Mouse (Mus musculus) spleen, adult 18-20 months (tissue): ENCODE results near the gene Hvcn1.
"Not testable (repeated sequence)": the region's sequence is repeated elsewhere in the genome, so short reads cannot be mapped to it uniquely, and the experiment has no call there.

Experiments used
- DNase-seq, 2 experiments: peaks; one replicate each; pipeline ENCODE4 v3.0.0; 2022; ENCODE audit warnings: mixed read lengths in 2 of 2

The Hvcn1 gene

GRCm38 (mm10) chr5:122204180-122204579, 2.4 kb upstream of the Hvcn1 start:
- no peak for DNase-seq

GRCm38 (mm10) chr5:122208909-122209308, 2.3 kb downstream of the Hvcn1 start:
- no peak for DNase-seq

- peak; percentile 76 to 78 for DNase-seq
These were observed 3.2 kb downstream of the Hvcn1 start for GRCm38 (mm10) chr5:122209591-122210368.

- DNase-seq, result no peak
These were observed 4.3 kb downstream of the Hvcn1 start for GRCm38 (mm10) chr5:122210890-122211289.

- DNase-seq, result no peak
These were observed 5.5 kb downstream of the Hvcn1 start for GRCm38 (mm10) chr5:122212125-122212524.

GRCm38 (mm10) chr5:122212820-122213219, 6.2 kb downstream of the Hvcn1 start:
- DNase-seq, result not testable (repeated sequence)

- DNase-seq, result no peak
These were observed 7.3 kb downstream of the Hvcn1 start for GRCm38 (mm10) chr5:122213861-122214260.

- DNase-seq, result no peak
These were observed 11.0 kb downstream of the Hvcn1 start for GRCm38 (mm10) chr5:122217636-122218035.

GRCm38 (mm10) chr5:122218109-122218905, 11.7 kb downstream of the Hvcn1 start:
- no peak for DNase-seq

GRCm38 (mm10) chr5:122218928-122219327, 12.3 kb downstream of the Hvcn1 start:
- peak in 1 of 2 experiments; percentile 39 for DNase-seq

- DNase-seq, result peak; percentile 73 to 91
These were observed 13.3 kb downstream of the Hvcn1 start for GRCm38 (mm10) chr5:122219655-122220629.

- DNase-seq, result no peak
These were observed 14.5 kb downstream of the Hvcn1 start for GRCm38 (mm10) chr5:122221085-122221484.

GRCm38 (mm10) chr5:122224291-122224690, 17.7 kb downstream of the Hvcn1 start:
- DNase-seq, result no peak

GRCm38 (mm10) chr5:122228271-122228765, 21.7 kb downstream of the Hvcn1 start:
- DNase-seq, result no peak

GRCm38 (mm10) chr5:122228772-122229171, 22.2 kb downstream of the Hvcn1 start:
- DNase-seq, result no peak

- no peak for DNase-seq
These were observed 24.2 kb downstream of the Hvcn1 start for GRCm38 (mm10) chr5:122230816-122231215.

- no peak for DNase-seq
These were observed 24.8 kb downstream of the Hvcn1 start for GRCm38 (mm10) chr5:122231431-122231830.

- no peak for DNase-seq
These were observed 25.4 kb downstream of the Hvcn1 start for GRCm38 (mm10) chr5:122232004-122232403.

GRCm38 (mm10) chr5:122233077-122233581, 26.5 kb downstream of the Hvcn1 start:
- DNase-seq, result peak in 1 of 2 experiments; percentile 36

- DNase-seq, result peak; percentile 47 to 65
These were observed 27.1 kb downstream of the Hvcn1 start for GRCm38 (mm10) chr5:122233695-122234094.

- DNase-seq, result peak in 1 of 2 experiments; percentile 49
These were observed 28.0 kb downstream of the Hvcn1 start for GRCm38 (mm10) chr5:122234319-122235195.
